Mouse (Mus musculus) MEL (cell line): ENCODE measurements around the gene Atp6v1g2. TPM values are rescaled to one million over a fixed set of nuclear protein-coding genes. Genes with fewer than 3 reads are reported as not detected.

Experiments used
- DNase-seq: peaks from one replicate; pipeline ENCODE4 v3.0.0; 2011; ENCODE audit warnings: low read depth, low spot score
- H3K27ac ChIP-seq: 2 replicates; pipeline ENCODE4 v1.5.1; 2012; ENCODE audit warnings: low read depth, mild to moderate bottlenecking, control low read depth, low read length, moderate library complexity; ENCODE audit not compliant: control insufficient read depth
- H3K27me3 ChIP-seq, 2 experiments: fragments of 150-350 bp in 1 of 2; sonication (generic) in 1 of 2; 2 replicates each; pipeline ENCODE4 v1.6.1; 2012; ENCODE audit warnings: low read length in 2 of 2, mild to moderate bottlenecking in 2 of 2, improper control_type of control experiment in 1 of 2, moderate library complexity in 1 of 2; ENCODE audit not compliant: insufficient read depth in 2 of 2, control insufficient read depth in 1 of 2
- H3K36me3 ChIP-seq, 2 experiments: 2 replicates each; pipeline ENCODE4 v1.6.1; 2012 to 2014; ENCODE audit warnings: low read length in 2 of 2, improper control_type of control experiment in 1 of 2, inconsistent platforms in 1 of 2, mild to moderate bottlenecking in 1 of 2; ENCODE audit not compliant: insufficient read depth in 2 of 2, control insufficient read depth in 1 of 2
- H3K4me1 ChIP-seq, 2 experiments: fragments of 150-350 bp in 1 of 2; sonication (generic) in 1 of 2; 2 replicates each; pipeline ENCODE4 v1.6.1; 2012; ENCODE audit warnings: low read length in 2 of 2, improper control_type of control experiment in 1 of 2, mild to moderate bottlenecking in 1 of 2; ENCODE audit not compliant: insufficient read depth in 2 of 2, control insufficient read depth in 1 of 2
- H3K4me3 ChIP-seq, 2 experiments: fragments of 150-350 bp in 1 of 2; sonication (generic) in 1 of 2; 2 replicates each; pipeline ENCODE4 v1.5.1; 2012; ENCODE audit warnings: low read depth in 2 of 2, low read length in 2 of 2, mild to moderate bottlenecking in 2 of 2, moderate library complexity in 2 of 2, control low read depth in 1 of 2, improper control_type of control experiment in 1 of 2; ENCODE audit not compliant: control insufficient read depth in 1 of 2, insufficient read depth in 1 of 2
- H3K79me2 ChIP-seq: 2 replicates; pipeline ENCODE4 v1.6.1; 2012; ENCODE audit warnings: mild to moderate bottlenecking, low read length, moderate library complexity; ENCODE audit not compliant: control insufficient read depth, poor library complexity, insufficient read depth
- H3K9ac ChIP-seq: 2 replicates; pipeline ENCODE4 v1.6.1; 2012; ENCODE audit warnings: low read depth, mild to moderate bottlenecking, control low read depth, low read length, moderate library complexity; ENCODE audit not compliant: control insufficient read depth, poor library complexity, severe bottlenecking
- H3K9me3 ChIP-seq: fragments of 150-350 bp; sonication (generic); replicated peaks from 2 replicates; pipeline ENCODE4 v1.6.1; 2012; ENCODE audit warnings: mild to moderate bottlenecking, low read length, improper control_type of control experiment, moderate library complexity; ENCODE audit not compliant: insufficient read depth
- CHD1 ChIP-seq: IDR thresholded peaks from 2 replicates; pipeline ENCODE4 v1.6.1; 2012; ENCODE audit warnings: low read depth, mild to moderate bottlenecking, inconsistent platforms, low read length, improper control_type of control experiment
- E2F4 ChIP-seq: IDR thresholded peaks from 2 replicates; pipeline ENCODE4 v1.6.1; 2011; ENCODE audit warnings: low read depth, low read length, improper control_type of control experiment, borderline replicate concordance
- ELF1 ChIP-seq: IDR thresholded peaks from 2 replicates; pipeline ENCODE4 v1.6.1; 2014; ENCODE audit warnings: low read depth, mild to moderate bottlenecking, inconsistent platforms, low read length, improper control_type of control experiment, moderate library complexity
- EP300 ChIP-seq, 2 experiments: IDR thresholded peaks; 2 replicates each; pipeline ENCODE4 v1.6.1; 2011; ENCODE audit warnings: improper control_type of control experiment in 2 of 2, low read length in 2 of 2, low read depth in 1 of 2, mild to moderate bottlenecking in 1 of 2
- GATA1 ChIP-seq: IDR thresholded peaks from 2 replicates; pipeline ENCODE4 v1.6.1; 2011; ENCODE audit warnings: low read depth, low read length, improper control_type of control experiment
- KAT2A ChIP-seq: conservative IDR thresholded peaks from 2 replicates; pipeline ENCODE4 v1.6.1; 2012; ENCODE audit warnings: low read depth, low read length, improper control_type of control experiment, inconsistent platforms
- MAX ChIP-seq: IDR thresholded peaks from 2 replicates; pipeline ENCODE4 v1.6.1; 2011; ENCODE audit warnings: low read length, improper control_type of control experiment
- MEF2A ChIP-seq: IDR thresholded peaks from 2 replicates; pipeline ENCODE4 v1.6.1; 2014; ENCODE audit warnings: low read depth, mild to moderate bottlenecking, inconsistent platforms, low read length, improper control_type of control experiment; ENCODE audit not compliant: poor library complexity, insufficient replicate concordance, severe bottlenecking; ENCODE audit errors: extremely low read depth
- MXI1 ChIP-seq: IDR thresholded peaks from 2 replicates; pipeline ENCODE4 v1.6.1; 2011; ENCODE audit warnings: mild to moderate bottlenecking, low read depth, low read length, improper control_type of control experiment
- MYB ChIP-seq: IDR thresholded peaks from 2 replicates; pipeline ENCODE4 v1.6.1; 2011; ENCODE audit warnings: mild to moderate bottlenecking, low read depth, low read length, improper control_type of control experiment
- MYC ChIP-seq: IDR thresholded peaks from 2 replicates; pipeline ENCODE4 v1.6.1; 2011; ENCODE audit warnings: low read depth, mild to moderate bottlenecking, low read length, improper control_type of control experiment, moderate library complexity
- NELFE ChIP-seq: IDR thresholded peaks from 2 replicates; pipeline ENCODE4 v1.6.1; 2011; ENCODE audit warnings: low read depth, low read length, improper control_type of control experiment
- POLR2A ChIP-seq, 2 experiments: IDR thresholded peaks; 2 replicates each; pipeline ENCODE4 v1.6.1; 2011 to 2012; ENCODE audit warnings: low read length in 2 of 2, mild to moderate bottlenecking in 2 of 2, control low read depth in 1 of 2, improper control_type of control experiment in 1 of 2, low read depth in 1 of 2, moderate library complexity in 1 of 2; ENCODE audit not compliant: control insufficient read depth in 1 of 2, insufficient read depth in 1 of 2, poor library complexity in 1 of 2
- POLR2AphosphoS2 ChIP-seq: IDR thresholded peaks from 2 replicates; pipeline ENCODE4 v1.6.1; 2011; ENCODE audit warnings: low read length, improper control_type of control experiment
- SIN3A ChIP-seq: IDR thresholded peaks from 2 replicates; pipeline ENCODE4 v1.6.1; 2012; ENCODE audit warnings: low read length, improper control_type of control experiment, inconsistent platforms
- TBP ChIP-seq: IDR thresholded peaks from 2 replicates; pipeline ENCODE4 v1.8.0; 2011; ENCODE audit warnings: low read depth, low read length, improper control_type of control experiment
- TCF12 ChIP-seq: IDR thresholded peaks from 2 replicates; pipeline ENCODE4 v1.6.1; 2014; ENCODE audit warnings: low read depth, mild to moderate bottlenecking, inconsistent platforms, low read length, improper control_type of control experiment, moderate library complexity
- UBTF ChIP-seq: IDR thresholded peaks from 2 replicates; pipeline ENCODE4 v1.6.1; 2012; ENCODE audit warnings: low read depth, mild to moderate bottlenecking, inconsistent platforms, low read length, improper control_type of control experiment, moderate library complexity, borderline replicate concordance; ENCODE audit not compliant: insufficient read depth
- USF2 ChIP-seq, 2 experiments: IDR thresholded peaks; 2 replicates each; pipeline ENCODE4 v1.6.1; 2011 to 2012; ENCODE audit warnings: improper control_type of control experiment in 2 of 2, low read length in 2 of 2, borderline replicate concordance in 1 of 2, inconsistent platforms in 1 of 2, low read depth in 1 of 2, mild to moderate bottlenecking in 1 of 2; ENCODE audit not compliant: insufficient read depth in 1 of 2
- ZKSCAN1 ChIP-seq: IDR thresholded peaks from 2 replicates; pipeline ENCODE4 v1.6.1; 2012; ENCODE audit warnings: low read depth, mild to moderate bottlenecking, inconsistent platforms, low read length, improper control_type of control experiment, moderate library complexity
- ZMIZ1 ChIP-seq: IDR thresholded peaks from 2 replicates; pipeline ENCODE4 v1.6.1; 2012; ENCODE audit warnings: low read depth, mild to moderate bottlenecking, inconsistent platforms, low read length, improper control_type of control experiment, moderate library complexity
- polyA plus RNA-seq, 2 experiments: library from polyadenylated mRNA; stranded (reverse) in 1 of 2; unstranded in 1 of 2; fragments of >175 nt in 1 of 2; fragments of >200 nt in 1 of 2; gene quantifications; 2 replicates each; pipeline versions ENCODE4 v1.2.1 to v1.2.4; 2012; ENCODE audit warnings: low replicate concordance in 2 of 2, low read depth in 1 of 2; ENCODE audit not compliant: insufficient read length in 2 of 2, insufficient read depth in 1 of 2, missing spikeins in 1 of 2
- total RNA-seq: library from RNA; depleted of rRNA; stranded (reverse); fragments of 300-350 nt; gene quantifications from 2 replicates; pipeline ENCODE4 v1.2.3, GENCODE M21; 2012

The Atp6v1g2 gene
- total and polyA plus RNA-seq, 3 experiments, result 0.46 to 4.7 TPM; not detected in 1

- TF ChIP-seq USF2 (IDR thresholded peaks at IDR 0.05; ENCODE audit: borderline replicate concordance in 1 of 2, insufficient read depth in 1 of 2, low read depth in 1 of 2, low read length in 2 of 2) (no peak), TCF12 (peak; percentile 60; the same call in 1 of the 2 replicates), SIN3A (peak; percentile 88), POLR2A (IDR thresholded peaks at IDR 0.05; ENCODE audit: control insufficient read depth in 1 of 2, insufficient read depth in 1 of 2, low read depth in 1 of 2, low read length in 2 of 2, poor library complexity in 1 of 2) (peak; percentile 59 to 90), CHD1 (no peak), MXI1 (peak; percentile 91), EP300 (IDR thresholded peaks at IDR 0.05; ENCODE audit: low read depth in 1 of 2, low read length in 2 of 2) (no peak), TBP (peak; percentile 94), E2F4 (no peak), NELFE (peak; percentile 77), ELF1 (no peak; the same call in 1 of the 2 replicates), POLR2AphosphoS2 (peak; percentile 56; the same call in 1 of the 2 replicates), MEF2A (no peak), ZKSCAN1 (no peak), MYC (peak; percentile 84), UBTF (0 out of 2 replicates have a peak, but pooled peaks have one; percentile 63)
Measured at GRCm38 (mm10) chr17:35242015-35242941, 8.8 kb downstream of the Atp6v1g2 start (continued).

- no peaks in the 10 kb centered on the region for H3K27me3 ChIP-seq
- H3K4me1 ChIP-seq, result peaks cover 5 to 28% of the 10 kb centered on the region in 2 experiments; a peak in 3 of 4 replicates
- H3K79me2 ChIP-seq, result peaks cover 57% of the 10 kb centered on the region
- peak; percentile 96 for TF ChIP-seq CHD1
- TF ChIP-seq GATA1, result no peak
- no peak for TF ChIP-seq ZMIZ1
- TF ChIP-seq KAT2A, result no peak
- no peak for TF ChIP-seq MYB
- no peak for TF ChIP-seq USF2 (IDR thresholded peaks at IDR 0.05; ENCODE audit: borderline replicate concordance in 1 of 2, insufficient read depth in 1 of 2, low read depth in 1 of 2, low read length in 2 of 2)
- TF ChIP-seq MAX, result peak; percentile 7; the same call in 1 of the 2 replicates
- DNase-seq, result peak; percentile 61
- H3K9me3 ChIP-seq, result no peaks in the 10 kb centered on the region
- H3K27ac ChIP-seq, result peak overlapping the region; percentile 94
- H3K4me3 ChIP-seq, result peak overlapping the region; percentile 79 to 95
- peak overlapping the region; percentile 96 for H3K9ac ChIP-seq
- H3K36me3 ChIP-seq, result peaks cover 31 to 33% of the 10 kb centered on the region in 2 experiments
Measured at GRCm38 (mm10) chr17:35243086-35243485, 9.6 kb downstream of the Atp6v1g2 start.
